Mouse (Mus musculus): ENCODE measurements at regions not wholly inside any gene's neighbourhood (a gene's known extent, or its start where the extent isn't known, plus 50 kb on each side); places are given as distances from the start of the nearest gene placed in this dataset.
A peak's percentile ranks its signal among the peaks of the same experiment; 100 is the strongest.

DNA sequence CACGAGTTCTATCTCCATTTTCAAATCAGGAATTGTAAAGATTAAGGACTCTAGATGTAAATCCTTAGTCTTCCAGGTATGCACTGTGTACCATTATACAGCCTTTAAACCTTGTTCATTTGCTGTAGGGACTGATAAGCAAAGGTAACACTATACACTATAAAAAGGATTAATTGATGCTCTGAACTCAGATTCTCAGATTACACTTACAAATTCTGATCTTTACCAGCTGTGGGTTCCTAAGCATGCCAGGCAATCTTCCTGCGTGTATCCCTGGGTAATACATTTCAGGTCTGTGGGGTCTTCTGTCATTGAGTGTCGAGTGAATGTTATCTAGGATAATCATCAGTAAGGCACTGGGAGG is 860.7 kb downstream of the Galc start:
- no peak for ATAC-seq (ENCODE audit: insufficient read depth, low FRiP score, low TSS enrichment)
- no peak overlapping the region for H3K27ac ChIP-seq (ENCODE audit: low read depth, low read length)
- DNase-seq (ENCODE audit: low spot score), result no peak
- H3K27me3 ChIP-seq (ENCODE audit: control insufficient read depth, insufficient read depth, low read length), result no peaks in the 10 kb centered on the region
- no peak overlapping the region for H3K4me3 ChIP-seq (ENCODE audit: low read depth, low read length)
- no peak overlapping the region for H3K4me2 ChIP-seq (ENCODE audit: low read depth)
- H3K9me3 ChIP-seq (ENCODE audit: control insufficient read depth, low read length), result no peaks in the 10 kb centered on the region
- no peaks in the 10 kb centered on the region for H3K36me3 ChIP-seq (ENCODE audit: control insufficient read depth, insufficient read depth, low read length)
- no peaks in the 10 kb centered on the region for H3K4me1 ChIP-seq (ENCODE audit: control insufficient read depth, insufficient read depth, low read length)
- H3K9ac ChIP-seq (ENCODE audit: low read length), result no peak overlapping the region
- WGBS, result 57% methylated on average over 3 of the region's 3 CpGs

DNA sequence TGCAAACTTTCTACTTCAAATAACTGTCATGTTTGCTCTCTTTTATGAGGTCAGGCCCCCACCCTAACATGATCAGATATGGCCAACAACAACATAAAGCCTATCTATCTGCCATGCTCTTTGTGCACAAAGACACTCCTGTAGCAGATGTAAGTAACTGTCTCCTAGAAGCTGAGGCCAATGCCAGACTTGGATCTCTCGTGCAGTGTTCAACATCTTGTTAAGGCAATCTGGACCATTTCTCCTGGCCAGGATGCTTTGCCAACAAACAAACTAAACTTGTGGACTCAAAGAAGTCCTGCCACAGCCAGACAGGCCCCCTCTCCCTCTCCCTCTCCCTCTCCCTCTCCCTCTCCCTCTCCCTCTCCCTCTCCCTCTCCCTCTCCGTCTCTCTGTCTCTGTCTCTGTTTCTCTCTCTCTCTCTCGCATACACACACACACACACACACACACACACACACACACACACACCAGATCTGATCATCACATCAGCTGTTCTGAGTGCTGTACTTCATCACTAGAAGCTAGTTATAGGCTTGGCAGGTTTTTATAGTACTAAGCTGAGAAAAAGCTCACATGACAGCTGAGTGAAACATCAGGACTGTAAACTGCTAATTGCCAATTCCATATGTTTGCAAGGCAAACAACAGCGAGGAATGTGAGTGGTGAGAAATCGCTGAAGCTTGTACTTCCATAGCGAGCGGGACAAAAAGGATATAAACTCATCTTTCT is 861.2 kb downstream of the Galc start:
- 77% methylated on average over 5 of the region's 7 CpGs for WGBS
- DNase-seq (ENCODE audit: low spot score), result no peak
- H3K4me3 ChIP-seq (ENCODE audit: low read depth, low read length), result no peak overlapping the region

DNA sequence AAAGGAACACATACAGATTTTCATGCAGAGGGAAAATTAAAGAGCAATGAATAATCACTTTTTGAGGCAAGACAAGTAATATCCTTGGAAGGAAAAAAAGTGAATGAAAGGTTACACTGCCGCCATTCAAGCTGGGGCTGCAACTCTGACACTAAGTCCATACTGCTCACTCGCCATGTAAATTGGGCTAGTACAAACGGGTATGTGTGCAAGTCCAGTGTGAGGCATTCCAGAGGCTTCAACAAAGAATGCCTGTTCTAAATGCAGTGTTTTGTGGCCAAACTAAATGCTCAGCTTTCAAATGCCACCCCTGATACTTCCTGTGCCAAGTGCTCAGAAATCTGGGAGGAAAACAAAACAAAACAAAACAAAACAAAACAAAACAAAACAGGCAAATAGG is 897.5 kb downstream of the Galc start:
- no peak for ATAC-seq (ENCODE audit: insufficient read depth, low FRiP score, low TSS enrichment)
- Histone ChIP-seq H3K36me3 (ENCODE audit: control insufficient read depth, insufficient read depth, low read length) (no peaks in the 10 kb centered on the region), H3K27ac (ENCODE audit: low read depth, low read length) (no peak overlapping the region), H3K27me3 (ENCODE audit: control insufficient read depth, insufficient read depth, low read length) (no peaks in the 10 kb centered on the region), H3K4me1 (ENCODE audit: control insufficient read depth, insufficient read depth, low read length) (no peaks in the 10 kb centered on the region), H3K9ac (ENCODE audit: low read length) (no peak overlapping the region), H3K9me3 (ENCODE audit: control insufficient read depth, low read length) (no peaks in the 10 kb centered on the region), H3K4me3 (ENCODE audit: low read depth, low read length) (no peak overlapping the region), H3K4me2 (ENCODE audit: low read depth) (no peak overlapping the region)
- 74% methylated on average over 3 of the region's 3 CpGs for WGBS
- DNase-seq (ENCODE audit: low spot score), result no peak

More for the DNA sequence above, 861.2 kb downstream of the Galc start:
- Histone ChIP-seq H3K9ac (ENCODE audit: low read length) (no peak overlapping the region), H3K4me2 (ENCODE audit: low read depth) (no peak overlapping the region), H3K4me1 (ENCODE audit: control insufficient read depth, insufficient read depth, low read length) (no peaks in the 10 kb centered on the region), H3K27ac (ENCODE audit: low read depth, low read length) (no peak overlapping the region), H3K9me3 (ENCODE audit: control insufficient read depth, low read length) (no peaks in the 10 kb centered on the region), H3K27me3 (ENCODE audit: control insufficient read depth, insufficient read depth, low read length) (no peaks in the 10 kb centered on the region), H3K36me3 (ENCODE audit: control insufficient read depth, insufficient read depth, low read length) (no peaks in the 10 kb centered on the region)
- ATAC-seq (ENCODE audit: insufficient read depth, low FRiP score, low TSS enrichment), result no peak

DNA sequence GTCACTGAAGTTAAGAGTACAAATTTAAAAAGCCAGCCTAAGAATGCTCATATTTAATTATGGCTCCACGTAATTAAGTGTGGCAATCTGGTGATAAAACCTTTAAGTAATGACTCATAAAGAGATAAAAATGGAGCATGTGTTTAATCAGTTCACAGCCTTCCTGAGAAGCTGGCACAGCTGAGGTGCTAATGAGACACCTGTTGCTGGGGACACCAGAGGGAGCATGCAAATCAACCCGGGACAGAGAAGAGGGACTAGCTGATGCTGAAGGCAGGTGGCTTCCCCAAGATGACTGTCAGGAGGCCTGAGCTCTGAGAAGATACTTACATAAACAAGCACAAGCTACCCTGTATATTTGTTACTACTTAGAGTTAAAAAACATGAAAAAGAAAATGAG is 898.6 kb downstream of the Galc start:
- H3K9ac ChIP-seq (ENCODE audit: low read length), result no peak overlapping the region
- H3K9me3 ChIP-seq (ENCODE audit: control insufficient read depth, low read length), result no peaks in the 10 kb centered on the region
- H3K4me3 ChIP-seq (ENCODE audit: low read depth, low read length), result no peak overlapping the region
- H3K27me3 ChIP-seq (ENCODE audit: control insufficient read depth, insufficient read depth, low read length), result no peaks in the 10 kb centered on the region
- no peak for ATAC-seq (ENCODE audit: insufficient read depth, low FRiP score, low TSS enrichment)
- H3K27ac ChIP-seq (ENCODE audit: low read depth, low read length), result no peak overlapping the region
- DNase-seq (ENCODE audit: low spot score), result no peak
- H3K4me1 ChIP-seq (ENCODE audit: control insufficient read depth, insufficient read depth, low read length), result no peaks in the 10 kb centered on the region
- 14% methylated on average over 2 of the region's 2 CpGs for WGBS
- no peaks in the 10 kb centered on the region for H3K36me3 ChIP-seq (ENCODE audit: control insufficient read depth, insufficient read depth, low read length)
- no peak overlapping the region for H3K4me2 ChIP-seq (ENCODE audit: low read depth)

DNA sequence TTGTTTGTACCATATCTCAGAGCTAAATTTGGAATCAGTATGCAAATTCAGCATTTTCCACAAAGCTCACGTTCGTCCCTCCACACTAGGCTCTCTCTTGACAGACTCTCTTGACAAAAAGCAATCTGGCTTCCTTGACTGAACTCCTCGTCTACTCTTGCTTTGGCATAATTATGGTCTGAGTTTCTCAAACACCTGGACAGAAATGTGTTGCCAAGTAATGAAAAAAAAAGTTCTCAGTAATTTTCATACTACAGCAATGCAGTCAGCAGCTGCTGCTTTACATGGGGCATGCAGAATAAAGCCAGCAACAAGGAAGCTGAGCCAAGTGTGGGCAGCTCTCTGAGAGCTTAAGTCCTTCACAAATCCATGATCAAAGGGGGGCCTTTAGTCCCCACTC is 932.7 kb downstream of the Galc start:
- H3K9me3 ChIP-seq (ENCODE audit: control insufficient read depth, low read length), result no peaks in the 10 kb centered on the region
- no peaks in the 10 kb centered on the region for H3K36me3 ChIP-seq (ENCODE audit: control insufficient read depth, insufficient read depth, low read length)
- whole genome bisulfite sequencing, result 85% methylated on average over 3 of the region's 3 CpGs
- H3K4me1 ChIP-seq (ENCODE audit: control insufficient read depth, insufficient read depth, low read length), result no peaks in the 10 kb centered on the region
- no peak overlapping the region for H3K27ac ChIP-seq (ENCODE audit: low read depth, low read length)
- ATAC-seq (ENCODE audit: insufficient read depth, low FRiP score, low TSS enrichment), result no peak
- DNase-seq (ENCODE audit: low spot score), result no peak
- no peak overlapping the region for H3K9ac ChIP-seq (ENCODE audit: low read length)
- H3K4me3 ChIP-seq (ENCODE audit: low read depth, low read length), result no peak overlapping the region
- H3K27me3 ChIP-seq (ENCODE audit: control insufficient read depth, insufficient read depth, low read length), result no peaks in the 10 kb centered on the region
- H3K4me2 ChIP-seq (ENCODE audit: low read depth), result no peak overlapping the region

DNA sequence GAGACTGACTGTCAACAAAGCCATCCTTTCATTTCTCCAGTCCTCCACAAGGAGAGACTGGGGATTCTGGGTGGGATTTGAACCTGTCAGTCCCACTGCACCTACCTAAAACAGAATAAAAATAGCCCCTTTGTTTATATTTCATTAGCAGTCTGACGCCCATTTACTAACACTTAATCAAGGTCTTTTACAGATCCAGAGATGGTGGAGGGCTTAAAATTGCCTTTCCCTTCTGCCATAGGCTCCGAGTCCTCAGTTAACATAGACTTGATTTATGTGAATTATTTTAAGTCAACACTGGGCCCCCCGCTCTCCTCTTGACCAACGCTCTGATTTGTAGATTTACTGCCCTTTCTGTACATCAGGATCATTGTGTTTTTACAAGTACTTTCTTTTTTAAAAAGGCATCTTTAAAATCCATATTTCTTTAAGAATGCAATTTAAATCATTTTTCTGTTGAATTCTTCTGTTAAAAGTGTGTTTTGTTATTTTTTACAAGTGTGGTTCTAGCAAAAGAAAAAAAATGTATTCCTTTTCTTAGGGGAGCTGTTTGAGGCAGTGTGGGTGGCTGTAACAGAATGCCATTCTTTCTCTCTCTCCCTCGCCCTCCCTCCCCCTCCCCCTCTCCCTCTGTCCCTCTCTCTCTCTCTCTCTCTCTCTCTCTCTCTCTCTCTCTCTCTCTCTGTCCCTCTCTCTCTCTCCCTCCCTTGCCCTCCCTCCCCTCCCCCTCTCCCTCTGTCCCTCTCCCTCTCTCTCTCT is 946.8 kb downstream of the Galc start:
- 49% methylated on average over 5 of the region's 5 CpGs for WGBS
- Histone ChIP-seq H3K27me3 (ENCODE audit: control insufficient read depth, insufficient read depth, low read length) (no peaks in the 10 kb centered on the region), H3K4me3 (ENCODE audit: low read depth, low read length) (no peak overlapping the region), H3K9me3 (ENCODE audit: control insufficient read depth, low read length) (no peaks in the 10 kb centered on the region), H3K27ac (ENCODE audit: low read depth, low read length) (no peak overlapping the region), H3K4me1 (ENCODE audit: control insufficient read depth, insufficient read depth, low read length) (no peaks in the 10 kb centered on the region), H3K9ac (ENCODE audit: low read length) (no peak overlapping the region), H3K36me3 (ENCODE audit: control insufficient read depth, insufficient read depth, low read length) (no peaks in the 10 kb centered on the region), H3K4me2 (ENCODE audit: low read depth) (no peak overlapping the region)
- ATAC-seq (ENCODE audit: insufficient read depth, low FRiP score, low TSS enrichment) (no peak), DNase-seq (ENCODE audit: low spot score) (peak; percentile 10)

DNA sequence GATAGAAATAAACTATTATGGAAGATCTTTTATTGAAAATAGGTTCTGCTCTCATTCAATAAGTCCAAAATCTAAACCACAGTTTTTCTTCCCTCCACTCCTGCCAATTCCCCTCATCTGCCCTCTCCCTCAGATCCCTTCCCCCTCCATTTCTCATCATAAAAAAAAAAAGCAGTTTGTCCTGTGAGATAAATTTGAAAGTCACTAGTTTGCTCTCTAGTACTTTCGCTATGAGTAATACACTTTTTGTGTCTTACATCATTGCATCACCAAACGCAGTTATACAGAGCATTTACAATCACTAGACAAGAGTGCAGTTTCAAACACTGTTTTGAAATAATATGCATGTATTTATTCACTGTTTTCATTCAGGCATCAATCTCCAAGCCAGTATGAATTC is 980.5 kb downstream of the Galc start:
- no peak overlapping the region for H3K4me3 ChIP-seq (ENCODE audit: low read depth, low read length)
- no peaks in the 10 kb centered on the region for H3K9me3 ChIP-seq (ENCODE audit: control insufficient read depth, low read length)
- no peak overlapping the region for H3K9ac ChIP-seq (ENCODE audit: low read length)
- no peaks in the 10 kb centered on the region for H3K4me1 ChIP-seq (ENCODE audit: control insufficient read depth, insufficient read depth, low read length)
- ATAC-seq (ENCODE audit: insufficient read depth, low FRiP score, low TSS enrichment) (no peak), DNase-seq (ENCODE audit: low spot score) (no peak)
- H3K36me3 ChIP-seq (ENCODE audit: control insufficient read depth, insufficient read depth, low read length), result no peaks in the 10 kb centered on the region
- H3K27me3 ChIP-seq (ENCODE audit: control insufficient read depth, insufficient read depth, low read length), result no peaks in the 10 kb centered on the region
- H3K27ac ChIP-seq (ENCODE audit: low read depth, low read length), result no peak overlapping the region
- 87% methylated on average over 2 of the region's 2 CpGs for WGBS
- no peak overlapping the region for H3K4me2 ChIP-seq (ENCODE audit: low read depth)

DNA sequence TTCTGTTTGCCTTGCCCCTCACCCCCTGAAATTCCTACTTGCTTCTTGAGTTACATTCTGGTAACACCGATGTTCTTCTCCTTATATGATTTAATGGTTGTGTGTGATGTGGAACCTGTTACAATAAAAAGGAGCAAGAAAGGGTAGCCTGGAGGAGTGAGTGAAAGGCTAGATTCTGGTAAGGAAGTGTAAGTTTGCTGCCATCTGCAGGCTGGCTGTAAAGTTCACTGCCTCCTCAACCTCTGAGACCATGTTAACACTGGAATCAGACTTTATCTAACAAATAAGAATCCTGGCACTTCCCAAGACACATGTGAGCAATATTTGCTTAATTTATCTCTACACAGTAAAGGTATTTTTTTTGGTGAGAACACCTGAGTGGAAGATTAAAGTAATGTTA is 980.9 kb downstream of the Galc start:
- Histone ChIP-seq H3K9ac (ENCODE audit: low read length) (no peak overlapping the region), H3K27me3 (ENCODE audit: control insufficient read depth, insufficient read depth, low read length) (no peaks in the 10 kb centered on the region), H3K4me3 (ENCODE audit: low read depth, low read length) (no peak overlapping the region), H3K4me2 (ENCODE audit: low read depth) (no peak overlapping the region), H3K4me1 (ENCODE audit: control insufficient read depth, insufficient read depth, low read length) (no peaks in the 10 kb centered on the region), H3K9me3 (ENCODE audit: control insufficient read depth, low read length) (no peaks in the 10 kb centered on the region), H3K27ac (ENCODE audit: low read depth, low read length) (no peak overlapping the region), H3K36me3 (ENCODE audit: control insufficient read depth, insufficient read depth, low read length) (no peaks in the 10 kb centered on the region)
- 74% methylated on average over 1 of the region's 1 CpGs for WGBS
- DNase-seq (ENCODE audit: low spot score) (peak; percentile 19), ATAC-seq (ENCODE audit: insufficient read depth, low FRiP score, low TSS enrichment) (no peak)

Data from neural tube, embryonic 11.5 days (tissue).